Mouse (Mus musculus) testis, adult 2 months (tissue): ENCODE results near the gene Zdhhc8.

ENCODE experiments used
- CTCF ChIP-seq: fragments of 200-500 bp; IDR thresholded peaks from 2 replicates; pipeline ENCODE4 v1.5.1; 2012; ENCODE audit warnings: low read depth, mild to moderate bottlenecking, inconsistent platforms, low read length, moderate library complexity; ENCODE audit not compliant: control insufficient read depth, insufficient read depth, insufficient replicate concordance
- POLR2A ChIP-seq: fragments of 200-500 bp; IDR thresholded peaks from 2 replicates; pipeline ENCODE4 v1.6.1; 2012; ENCODE audit warnings: low read depth, mild to moderate bottlenecking, inconsistent platforms, low read length, moderate library complexity; ENCODE audit not compliant: control insufficient read depth

DNA sequence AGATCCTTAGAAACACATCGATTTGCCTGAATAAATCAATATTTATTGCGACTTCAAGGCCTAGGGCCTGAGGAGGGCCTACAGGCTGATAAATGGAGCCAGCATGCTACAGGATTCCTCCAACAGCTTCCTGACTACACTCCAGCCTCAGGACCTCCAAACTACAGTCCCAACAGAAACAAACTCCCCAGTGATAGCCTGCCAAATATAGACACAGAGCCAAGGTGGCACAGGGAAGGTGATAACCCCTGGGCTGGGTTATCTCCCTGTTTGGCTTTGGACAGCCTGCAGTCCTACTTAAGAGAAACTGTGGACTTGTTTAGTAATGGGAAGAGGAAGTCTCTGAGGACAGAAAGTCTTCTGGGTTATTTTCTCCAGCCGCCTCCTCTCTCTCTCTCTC is 47.7 kb downstream of the Zdhhc8 start:
- no peak for TF ChIP-seq CTCF
- no peak for TF ChIP-seq POLR2A
